Mouse (Mus musculus) fibroblast of lung, adult 2 months (primary cell): ENCODE measurements around the gene Maml3.

Experiments used
- DNase-seq: peaks from one replicate; pipeline ENCODE4 v3.0.0-alpha.2; 2011; ENCODE audit warnings: low read depth

Maml3 gene

GRCm38 (mm10) chr3:51660821-51661276, 444.0 kb downstream of the Maml3 start:
- peak; percentile 49 for DNase-seq

GRCm38 (mm10) chr3:51660060-51660459, 444.8 kb downstream of the Maml3 start, which contains the start of gene Mgst2:
Gene Mgst2, plus strand, starts transcription at chr3:51660360.
- DNase-seq, result no peak

- DNase-seq, result no peak
Observed at GRCm38 (mm10) chr3:51659415-51659814, 445.5 kb downstream of the Maml3 start.

- DNase-seq, result no peak
Observed at GRCm38 (mm10) chr3:51654303-51655055, 450.4 kb downstream of the Maml3 start.

DNA sequence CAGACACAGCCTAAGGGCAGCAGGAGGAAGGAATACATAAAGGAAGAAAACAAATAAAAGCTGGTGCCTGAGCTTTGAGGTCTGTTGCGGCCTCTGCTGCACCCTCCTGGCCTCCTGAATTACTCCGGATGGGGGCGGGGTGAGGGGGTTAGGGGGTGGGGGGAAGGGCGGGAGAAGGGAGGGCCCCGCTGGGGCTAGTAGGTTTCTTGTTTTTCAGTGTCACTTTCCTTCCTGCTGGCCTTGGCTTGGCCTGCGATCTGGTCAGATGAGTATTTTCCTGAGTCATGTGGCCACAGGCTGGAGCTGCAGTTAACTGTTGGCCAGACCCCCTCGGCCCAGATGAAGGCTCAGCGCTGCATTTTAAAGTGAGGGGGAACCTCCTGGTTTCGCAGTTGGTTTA, 452.2 kb downstream of the Maml3 start:
- DNase-seq, result peak; percentile 51

- peak; percentile 31 for DNase-seq
Observed at GRCm38 (mm10) chr3:51652292-51652691, 452.6 kb downstream of the Maml3 start.

DNA sequence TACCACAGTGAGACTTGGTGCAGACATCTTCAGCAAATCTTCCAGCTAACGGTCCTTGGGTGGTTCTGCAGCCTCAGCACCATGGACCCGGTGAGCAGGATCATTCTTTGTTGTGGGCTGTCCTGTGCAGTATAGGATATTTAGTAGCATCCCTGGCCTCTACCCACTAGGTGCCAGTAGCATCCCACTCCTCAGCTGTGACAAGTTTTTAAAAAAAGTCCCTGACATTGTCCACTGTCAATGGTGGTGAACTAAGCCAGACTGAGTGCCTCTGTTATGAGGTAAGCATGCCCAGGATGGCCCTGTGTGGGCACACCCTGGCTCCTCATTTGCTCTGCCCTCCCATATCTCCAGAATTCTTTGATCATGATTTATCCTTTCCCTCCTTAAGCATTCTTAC, 453.7 kb downstream of the Maml3 start:
- no peak for DNase-seq

DNA sequence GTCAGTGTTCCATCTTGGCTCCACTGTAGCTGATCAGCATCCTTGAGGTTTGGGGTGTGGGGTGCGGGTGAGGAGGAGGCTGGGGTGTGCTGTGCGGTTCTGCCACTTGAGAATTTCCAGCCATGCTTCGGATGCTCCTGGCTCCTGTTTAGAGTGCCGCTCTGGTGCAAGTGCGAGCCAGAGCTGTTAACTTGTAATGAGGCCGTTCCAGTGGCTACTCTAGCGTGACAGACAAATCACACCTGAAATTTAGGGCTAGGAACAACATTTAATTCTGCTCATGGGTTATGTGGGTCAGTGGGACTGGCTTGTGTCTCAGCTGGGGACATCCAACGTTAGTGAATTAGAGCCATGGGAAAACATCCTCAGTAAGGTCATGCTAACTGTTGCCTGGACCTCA, 454.9 kb downstream of the Maml3 start:
- DNase-seq, result no peak

- DNase-seq, result no peak
Observed at GRCm38 (mm10) chr3:51649426-51649825, 455.4 kb downstream of the Maml3 start.

GRCm38 (mm10) chr3:51648037-51648664, 456.7 kb downstream of the Maml3 start:
- no peak for DNase-seq

DNA sequence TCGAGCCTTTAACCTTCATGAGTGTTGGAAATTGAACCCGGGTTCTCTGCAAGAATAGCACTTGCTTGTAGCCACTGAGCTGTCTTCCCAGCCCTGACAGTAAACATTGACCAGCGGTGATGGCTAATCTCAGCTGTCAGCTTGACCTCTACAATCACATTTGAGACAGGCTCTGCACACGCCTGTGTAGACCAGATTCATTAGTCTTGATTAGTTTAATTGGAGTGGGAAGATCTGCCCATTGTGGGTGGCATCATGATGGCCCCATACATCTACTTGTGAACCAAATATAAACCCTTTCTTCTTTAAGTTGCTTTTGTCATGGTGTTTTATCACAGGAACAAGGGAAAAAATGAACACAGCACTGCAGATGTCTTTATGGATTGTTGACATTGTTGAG, 457.5 kb downstream of the Maml3 start:
- no peak for DNase-seq

GRCm38 (mm10) chr3:51646301-51646700, 458.6 kb downstream of the Maml3 start:
- no peak for DNase-seq

GRCm38 (mm10) chr3:51645484-51645883, 459.4 kb downstream of the Maml3 start:
- no peak for DNase-seq

DNA sequence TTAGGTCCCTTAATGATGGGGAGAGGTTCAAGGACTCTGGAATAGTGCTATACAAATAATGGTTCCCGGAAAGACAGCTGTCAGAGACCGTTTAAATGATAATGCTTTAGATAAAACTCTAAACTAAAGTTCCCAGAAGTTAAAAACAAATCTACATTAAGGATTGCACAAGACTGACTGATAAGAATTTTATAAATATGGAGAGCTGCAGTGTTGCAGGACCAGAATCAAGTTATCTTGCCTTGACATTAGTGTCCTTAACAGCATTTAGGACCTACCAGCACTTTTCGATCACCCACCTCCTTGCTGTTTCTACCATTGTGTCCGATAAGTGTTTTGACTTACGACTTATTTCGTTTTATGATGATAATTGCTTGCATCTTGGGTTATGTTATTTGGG, 466.6 kb downstream of the Maml3 start:
- no peak for DNase-seq

GRCm38 (mm10) chr3:51637326-51637725, 467.6 kb downstream of the Maml3 start:
- no peak for DNase-seq

GRCm38 (mm10) chr3:51636700-51637099, 468.2 kb downstream of the Maml3 start:
- DNase-seq, result no peak

- no peak for DNase-seq
Observed at GRCm38 (mm10) chr3:51635960-51636359, 468.9 kb downstream of the Maml3 start.
